Mouse (Mus musculus) lung, adult 2 months (tissue): ENCODE measurements at regions not wholly inside any gene's neighbourhood (a gene's known extent, or its start where the extent isn't known, plus 50 kb on each side); places are given as distances from the start of the nearest gene placed in this dataset.

Experiments
- DNase-seq: peaks from one replicate; pipeline ENCODE4 v3.0.0; 2022
- H3K4me1 ChIP-seq: fragments of 200-500 bp; 2 replicates; pipeline ENCODE4 v1.6.1; 2011; ENCODE audit warnings: low read length; ENCODE audit not compliant: control insufficient read depth, insufficient read depth
- H3K4me3 ChIP-seq: fragments of 200-500 bp; replicated peaks from 2 replicates; pipeline ENCODE3; 2011; ENCODE audit warnings: low read depth, mild to moderate bottlenecking, control low read depth, low read length; ENCODE audit errors: extremely low read depth
- CTCF ChIP-seq: fragments of 200-500 bp; IDR thresholded peaks from 2 replicates; pipeline ENCODE4 v1.5.1; 2011; ENCODE audit warnings: mild to moderate bottlenecking, low read length, control low read depth; ENCODE audit not compliant: insufficient read depth
- POLR2A ChIP-seq: fragments of 200-500 bp; IDR thresholded peaks from 2 replicates; pipeline ENCODE4 v1.6.1; 2011; ENCODE audit warnings: low read depth, mild to moderate bottlenecking, control low read depth, low read length, borderline replicate concordance; ENCODE audit errors: extremely low read depth
- WGBS: fragments of 180-500 bp; shearing (Covaris S2); methylation state at CpG from one replicate; pipeline ENCODE4 v1.1.7; 2018; 5-methylcytosine and 5-hydroxymethylcytosine counted together

GRCm38 (mm10) chr13:112004126-112004525 is 195.3 kb upstream of the Map3k1 start:
- no peak overlapping the region for H3K4me3 ChIP-seq
- 89% methylated on average over 3 of the region's 3 CpGs for WGBS
- DNase-seq, result no peak
- H3K4me1 ChIP-seq, result peaks cover 9% of the 10 kb centered on the region; the same call in 1 of the 2 replicates
- TF ChIP-seq CTCF (no peak), POLR2A (no peak)

GRCm38 (mm10) chr13:112005421-112005820 is 196.6 kb upstream of the Map3k1 start:
- H3K4me1 ChIP-seq, result peaks cover 9% of the 10 kb centered on the region; the same call in 1 of the 2 replicates
- no peak for DNase-seq
- TF ChIP-seq POLR2A, result no peak
- TF ChIP-seq CTCF, result no peak
- no peak overlapping the region for H3K4me3 ChIP-seq
- WGBS, result 67% methylated on average over 8 of the region's 8 CpGs

GRCm38 (mm10) chr13:112008806-112009205 is 200.0 kb upstream of the Map3k1 start:
- 89% methylated on average over 5 of the region's 5 CpGs for WGBS

GRCm38 (mm10) chr13:112009288-112009687 is 200.5 kb upstream of the Map3k1 start:
- TF ChIP-seq CTCF, result no peak
- DNase-seq, result no peak
- WGBS, result 65% methylated on average over 3 of the region's 3 CpGs
- Histone ChIP-seq H3K4me3 (no peak overlapping the region), H3K4me1 (no peaks in the 10 kb centered on the region; the same call in 1 of the 2 replicates)

More at GRCm38 (mm10) chr13:112008806-112009205, 200.0 kb upstream of the Map3k1 start:
- H3K4me1 ChIP-seq, result no peaks in the 10 kb centered on the region; the same call in 1 of the 2 replicates
- TF ChIP-seq POLR2A (no peak), CTCF (no peak)
- no peak overlapping the region for H3K4me3 ChIP-seq
- DNase-seq, result no peak

GRCm38 (mm10) chr13:112010464-112010863 is 201.7 kb upstream of the Map3k1 start:
- 53% methylated on average over 8 of the region's 8 CpGs for WGBS
- no peak for DNase-seq
- H3K4me3 ChIP-seq, result no peak overlapping the region
- TF ChIP-seq CTCF, result no peak
- no peak for TF ChIP-seq POLR2A
- H3K4me1 ChIP-seq, result no peaks in the 10 kb centered on the region; the same call in 1 of the 2 replicates

- TF ChIP-seq POLR2A (no peak), CTCF (no peak)
- DNase-seq, result no peak
- Histone ChIP-seq H3K4me1 (no peaks in the 10 kb centered on the region; the same call in 1 of the 2 replicates), H3K4me3 (no peak overlapping the region)
- 81% methylated on average over 1 of the region's 1 CpGs for WGBS
Observed at GRCm38 (mm10) chr13:112012640-112013039, 203.8 kb upstream of the Map3k1 start.

GRCm38 (mm10) chr13:112015083-112015482 is 206.3 kb upstream of the Map3k1 start:
- Histone ChIP-seq H3K4me1 (no peaks in the 10 kb centered on the region; the same call in 1 of the 2 replicates), H3K4me3 (no peak overlapping the region)
- WGBS, result 87% methylated on average over 3 of the region's 3 CpGs
- no peak for DNase-seq
- no peak for TF ChIP-seq CTCF
- TF ChIP-seq POLR2A, result no peak

- TF ChIP-seq CTCF (no peak), POLR2A (no peak)
- no peak for DNase-seq
- H3K4me3 ChIP-seq, result no peak overlapping the region
- no peaks in the 10 kb centered on the region for H3K4me1 ChIP-seq
Observed at GRCm38 (mm10) chr13:112016280-112016679, 207.5 kb upstream of the Map3k1 start.

- no peaks in the 10 kb centered on the region for H3K4me1 ChIP-seq
- H3K4me3 ChIP-seq, result no peak overlapping the region
- WGBS, result 73% methylated on average over 7 of the region's 7 CpGs
- no peak for TF ChIP-seq POLR2A
- no peak for TF ChIP-seq CTCF
- DNase-seq, result no peak
Observed at GRCm38 (mm10) chr13:112018497-112019281, 209.9 kb upstream of the Map3k1 start.

- Histone ChIP-seq H3K4me1 (no peaks in the 10 kb centered on the region), H3K4me3 (no peak overlapping the region)
- no peak for DNase-seq
- TF ChIP-seq CTCF, result no peak
- TF ChIP-seq POLR2A, result no peak
- WGBS, result 80% methylated on average over 5 of the region's 5 CpGs
Observed at GRCm38 (mm10) chr13:112019575-112019974, 210.8 kb upstream of the Map3k1 start.
